Mouse (Mus musculus): Measurements from ENCODE around the gene Npb. TPM values are rescaled to one million over a fixed set of nuclear protein-coding genes. Genes with fewer than 3 reads are reported as not detected.
A peak's percentile ranks its signal among the peaks of the same experiment; 100 is the strongest.

Gene Npb
- total and polyA plus RNA-seq, 2 experiments from 2014 or later, result 1.3 TPM; not detected in 1

- TF ChIP-seq CTCF (IDR thresholded peaks at IDR 0.05), result no peak
- H3K27me3 ChIP-seq (ENCODE audit: insufficient read depth, low read length), result no peaks in the 10 kb centered on the region
- ATAC-seq (ENCODE audit: low FRiP score) (no peak), DNase-seq (ENCODE audit: low spot score) (no peak)
- 0 out of 2 replicates have a peak, but pooled peaks cover 3% of the 10 kb centered on the region for H3K4me1 ChIP-seq (ENCODE audit: insufficient read depth, low read length)
- 92% methylated on average over 6 of the region's 6 CpGs for WGBS
- no peak overlapping the region for H3K27ac ChIP-seq (ENCODE audit: low read depth, low read length)
- no peak overlapping the region for H3K4me2 ChIP-seq (ENCODE audit: low read depth, low read length, poor library complexity, severe bottlenecking)
- peaks cover 49% of the 10 kb centered on the region for H3K36me3 ChIP-seq (ENCODE audit: insufficient read depth, low read length)
- H3K9ac ChIP-seq (replicated peaks; ENCODE audit: low read length, poor library complexity, severe bottlenecking), result no peak overlapping the region
- H3K9me3 ChIP-seq (ENCODE audit: low read length), result no peaks in the 10 kb centered on the region
- no peak overlapping the region for H3K4me3 ChIP-seq (ENCODE audit: low read depth, low read length)
These were observed 14.5 kb downstream of the Npb start for GRCm38 (mm10) chr11:120622805-120623204.

DNA sequence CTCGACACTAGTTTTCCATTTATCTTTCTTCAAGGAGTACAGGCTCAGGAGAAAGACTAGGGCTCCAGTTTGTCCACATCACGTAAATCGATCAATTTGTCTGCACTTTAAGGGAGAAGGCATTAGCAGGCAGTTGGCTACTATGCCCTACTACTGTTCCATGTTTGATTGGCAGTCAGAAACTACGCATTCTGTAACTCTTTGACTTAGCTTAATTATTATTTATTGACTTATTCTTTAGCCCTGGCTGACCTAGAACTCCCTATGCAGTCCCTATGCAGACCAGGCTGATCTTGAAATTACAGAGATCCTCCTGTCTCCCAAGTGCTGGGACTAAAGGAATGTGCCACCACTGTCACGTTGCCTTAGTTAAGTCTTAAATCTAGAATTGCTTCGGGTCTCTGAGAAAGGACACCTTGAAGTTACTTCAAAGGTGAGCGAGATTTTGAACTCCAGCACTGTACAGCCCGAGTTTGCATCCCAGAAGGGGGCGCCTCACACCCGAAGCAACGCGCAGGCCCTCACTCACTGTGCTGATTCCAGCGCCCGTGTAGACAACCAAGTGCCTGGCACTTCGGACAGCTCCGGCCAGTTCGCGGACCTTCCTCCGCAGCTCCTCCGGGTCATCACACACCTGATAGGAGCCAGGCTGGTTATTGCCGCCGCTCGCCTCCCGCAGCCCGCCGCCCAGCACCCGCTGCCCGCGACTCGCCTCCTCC, 15.8 kb downstream of the Npb start:
- Histone ChIP-seq H3K36me3 (ENCODE audit: insufficient read depth, low read length) (peaks cover 48% of the 10 kb centered on the region), H3K9ac (replicated peaks; ENCODE audit: low read length, poor library complexity, severe bottlenecking) (peak overlapping the region; percentile 59), H3K27me3 (ENCODE audit: insufficient read depth, low read length) (no peaks in the 10 kb centered on the region), H3K9me3 (ENCODE audit: low read length) (no peaks in the 10 kb centered on the region), H3K27ac (ENCODE audit: low read depth, low read length) (peak overlapping the region; percentile 86), H3K4me1 (ENCODE audit: insufficient read depth, low read length) (0 out of 2 replicates have a peak, but pooled peaks cover 3% of the 10 kb centered on the region), H3K4me3 (ENCODE audit: low read depth, low read length) (peak overlapping the region; percentile 64), H3K4me2 (ENCODE audit: low read depth, low read length, poor library complexity, severe bottlenecking) (peak overlapping the region; percentile 97)
- ATAC-seq (ENCODE audit: low FRiP score), result 0 out of 2 replicates have a peak, but pooled peaks have one; percentile 59
- DNase-seq (ENCODE audit: low spot score), result peak; percentile 65
- TF ChIP-seq CTCF (IDR thresholded peaks at IDR 0.05), result peak; percentile 68
- WGBS, result 14% methylated on average over 29 of the region's 30 CpGs

GRCm38 (mm10) chr11:120624680-120625111, 16.4 kb downstream of the Npb start:
- H3K4me2 ChIP-seq (ENCODE audit: low read depth, low read length, poor library complexity, severe bottlenecking), result peak overlapping the region; percentile 97
- peak; percentile 83 for ATAC-seq (ENCODE audit: low FRiP score)
- peak; percentile 94 for DNase-seq (ENCODE audit: low spot score)
- H3K9ac ChIP-seq (replicated peaks; ENCODE audit: low read length, poor library complexity, severe bottlenecking), result peak overlapping the region; percentile 59
- H3K4me3 ChIP-seq (ENCODE audit: low read depth, low read length), result peak overlapping the region; percentile 64
- H3K9me3 ChIP-seq (ENCODE audit: low read length), result no peaks in the 10 kb centered on the region
- under 1% methylated on average over 47 of the region's 53 CpGs for WGBS
- H3K4me1 ChIP-seq (ENCODE audit: insufficient read depth, low read length), result 0 out of 2 replicates have a peak, but pooled peaks cover 3% of the 10 kb centered on the region
- H3K36me3 ChIP-seq (ENCODE audit: insufficient read depth, low read length), result peaks cover 52% of the 10 kb centered on the region
- no peak for TF ChIP-seq CTCF (IDR thresholded peaks at IDR 0.05)
- H3K27me3 ChIP-seq (ENCODE audit: insufficient read depth, low read length), result no peaks in the 10 kb centered on the region
- peak overlapping the region; percentile 86 for H3K27ac ChIP-seq (ENCODE audit: low read depth, low read length)

- no peaks in the 10 kb centered on the region for H3K9me3 ChIP-seq (ENCODE audit: low read length)
- ATAC-seq (ENCODE audit: low FRiP score) (peak; percentile 45), DNase-seq (ENCODE audit: low spot score) (no peak)
- no peak for TF ChIP-seq CTCF (IDR thresholded peaks at IDR 0.05)
- H3K4me2 ChIP-seq (ENCODE audit: low read depth, low read length, poor library complexity, severe bottlenecking), result peak within 1 kb of the TSS; percentile 97
- peaks cover 51% of the 10 kb centered on the region for H3K36me3 ChIP-seq (ENCODE audit: insufficient read depth, low read length)
- peak within 1 kb of the TSS; percentile 64 for H3K4me3 ChIP-seq (ENCODE audit: low read depth, low read length)
- WGBS, result 15% methylated on average over 5 of the region's 5 CpGs
- peak within 1 kb of the TSS; percentile 86 for H3K27ac ChIP-seq (ENCODE audit: low read depth, low read length)
- no peaks in the 10 kb centered on the region for H3K27me3 ChIP-seq (ENCODE audit: insufficient read depth, low read length)
- H3K4me1 ChIP-seq (ENCODE audit: insufficient read depth, low read length), result peaks cover 3% of the 10 kb centered on the region; the same call in 1 of the 2 replicates
- H3K9ac ChIP-seq (replicated peaks; ENCODE audit: low read length, poor library complexity, severe bottlenecking), result peak within 1 kb of the TSS; percentile 59
These were observed 17.0 kb downstream of the Npb start, which contains the start of gene Sirt7 for GRCm38 (mm10) chr11:120625152-120625775. Sirt7 (minus strand) TSS chr11:120625240.

DNA sequence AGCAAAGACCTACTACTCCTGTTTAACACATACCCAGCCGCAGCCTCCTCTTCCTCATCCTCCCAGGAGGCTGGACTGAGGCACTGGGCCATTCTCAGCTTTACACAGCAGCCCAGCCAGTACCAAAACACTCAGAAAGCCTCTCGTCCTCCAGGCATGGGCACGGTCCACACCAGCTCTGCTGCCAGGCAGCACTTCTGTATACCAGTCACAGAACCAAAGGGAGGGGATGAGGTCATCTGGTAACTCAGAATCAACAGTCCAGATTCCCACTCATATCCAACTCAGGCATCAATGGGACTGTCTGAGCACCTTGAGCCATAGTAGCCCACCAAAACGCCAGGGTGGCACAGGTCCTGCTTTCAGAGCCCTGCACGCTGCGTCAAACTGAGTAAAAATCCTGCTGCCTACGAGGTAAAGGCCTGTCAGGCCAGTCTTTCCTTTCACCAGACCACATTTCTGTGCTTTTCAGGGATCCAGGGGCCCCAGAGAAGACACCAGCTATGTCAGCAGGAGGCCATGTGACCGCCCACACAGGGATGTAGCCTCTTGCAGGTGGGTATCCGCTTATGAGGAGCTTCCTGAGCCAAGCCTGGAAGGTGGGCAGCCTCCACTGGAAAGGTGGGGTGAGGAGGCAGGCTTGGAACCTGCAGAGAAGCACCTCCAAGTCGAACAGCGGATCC, 18.6 kb downstream of the Npb start:
- TF ChIP-seq CTCF (IDR thresholded peaks at IDR 0.05), result no peak
- Histone ChIP-seq H3K9ac (replicated peaks; ENCODE audit: low read length, poor library complexity, severe bottlenecking) (no peak overlapping the region), H3K4me3 (ENCODE audit: low read depth, low read length) (no peak overlapping the region), H3K4me2 (ENCODE audit: low read depth, low read length, poor library complexity, severe bottlenecking) (no peak overlapping the region), H3K36me3 (ENCODE audit: insufficient read depth, low read length) (peaks cover 36% of the 10 kb centered on the region), H3K4me1 (ENCODE audit: insufficient read depth, low read length) (peaks cover 8% of the 10 kb centered on the region), H3K27ac (ENCODE audit: low read depth, low read length) (no peak overlapping the region), H3K9me3 (ENCODE audit: low read length) (no peaks in the 10 kb centered on the region), H3K27me3 (ENCODE audit: insufficient read depth, low read length) (no peaks in the 10 kb centered on the region)
- DNase-seq (ENCODE audit: low spot score), result no peak
- 87% methylated on average over 11 of the region's 11 CpGs for WGBS
- ATAC-seq (ENCODE audit: low FRiP score), result no peak
